In the genomic region with DNA sequence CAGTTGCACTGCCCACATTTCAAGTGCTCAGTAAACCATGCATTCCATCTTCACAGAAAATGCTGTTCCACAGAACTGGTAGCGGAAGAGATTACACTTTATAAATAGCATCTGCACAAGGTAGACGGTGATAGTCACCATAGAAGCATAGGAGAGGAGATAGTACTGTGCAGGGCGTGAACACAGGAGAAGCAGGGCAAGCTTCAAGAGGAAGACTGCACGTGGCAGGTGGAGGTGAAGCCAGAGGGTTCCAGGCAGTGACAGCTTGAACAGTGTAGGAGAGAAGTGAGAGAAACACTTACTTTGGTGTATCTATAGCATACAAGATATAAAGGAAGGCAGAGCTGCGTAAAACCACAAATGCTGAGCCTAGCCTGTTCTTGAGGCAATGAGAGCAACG, we compare ENCODE assay signal across 17 mouse cellular contexts. TPM values are rescaled to one million over a fixed set of nuclear protein-coding genes. Genes with fewer than 3 reads are reported as not detected.
DNase-seq lines count a peak whose midpoint lies in the region; ATAC-seq and TF ChIP-seq lines count a peak whose summit lies in the region.
"Had no signal": no experiment of that assay in that cellular context is flagged by ENCODE, and none has a peak within 500 bp of the region (broad histone marks: within the 10 kb centered on the region; RNA-seq: fewer than 3 reads in every experiment).

No protein-coding gene starts in this region.

- peak overlapping the region; percentile 30 for H3K4me2 ChIP-seq in heart, embryonic 13.5 days
- no peak overlapping the region for H3K4me2 ChIP-seq in lung, postnatal 0 days (replicated peaks; ENCODE audit: low read depth, low read length)
- H3K4me2 ChIP-seq: embryonic facial prominence, embryonic 12.5 days; kidney, embryonic 15.5 days; neural tube, embryonic 12.5 days had no signal

- peak overlapping the region; percentile 1; the same call in 1 of the 2 replicates for H3K9ac ChIP-seq in heart, embryonic 13.5 days
- no peak overlapping the region for H3K9ac ChIP-seq in lung, postnatal 0 days (replicated peaks; ENCODE audit: low read depth)
- H3K9ac ChIP-seq: embryonic facial prominence, embryonic 12.5 days; kidney, embryonic 15.5 days; neural tube, embryonic 12.5 days had no signal

- peak overlapping the region; percentile 66 for H3K27ac ChIP-seq in heart, embryonic 13.5 days (replicated peaks)
- no peak overlapping the region for H3K27ac ChIP-seq in lung, postnatal 0 days (ENCODE audit: low read length)
- H3K27ac ChIP-seq: embryonic facial prominence, embryonic 12.5 days; hindbrain, embryonic 10.5 days; kidney, embryonic 15.5 days; neural tube, embryonic 12.5 days had no signal

- no peaks in the 10 kb centered on the region for H3K36me3 ChIP-seq in heart, embryonic 13.5 days
- no peaks in the 10 kb centered on the region for H3K36me3 ChIP-seq in lung, postnatal 0 days (ENCODE audit: insufficient read depth, low read length)
- H3K36me3 ChIP-seq: embryonic facial prominence, embryonic 12.5 days; G1E; hindbrain, embryonic 10.5 days; kidney, embryonic 15.5 days; neural tube, embryonic 12.5 days had no signal

- H3K27me3 ChIP-seq in heart, embryonic 13.5 days (replicated peaks), result no peaks in the 10 kb centered on the region
- H3K27me3 ChIP-seq in lung, postnatal 0 days (replicated peaks; ENCODE audit: insufficient read depth, low read length), result no peaks in the 10 kb centered on the region
- H3K27me3 ChIP-seq: embryonic facial prominence, embryonic 12.5 days; kidney, embryonic 15.5 days; neural tube, embryonic 12.5 days had no signal

- no peak for DNase-seq in heart, postnatal 36 days
- peak; percentile 30 to 53 for DNase-seq in left cerebral cortex, postnatal 36 days (ENCODE audit: low spot score in 2 of 2)
- DNase-seq in left cerebral cortex, postnatal 10 days (ENCODE audit: extremely low spot score in 1 of 2, low spot score in 2 of 2), result no peak
- peak; percentile 52 for DNase-seq in brain, adult 2 months (ENCODE audit: low read depth, low spot score)
- no peak for DNase-seq in lung, postnatal 0 days (ENCODE audit: low spot score)
- no peak for DNase-seq in lung, postnatal 36 days
- DNase-seq: adrenal gland, postnatal 25 days; lung, postnatal 14 days; midbrain, embryonic 14.5 days had no signal

- TF ChIP-seq EP300 in lung, postnatal 0 days (IDR thresholded peaks at IDR 0.05), result no peak

- no peak for ATAC-seq in heart, embryonic 13.5 days (ENCODE audit: extremely low read depth, insufficient number of reproducible peaks, low FRiP score, low TSS enrichment)
- peak; percentile 51 for ATAC-seq in megakaryocyte-erythroid progenitor cell, adult 5-6 weeks (replicated peaks; ENCODE audit: low FRiP score, low TSS enrichment, poor library complexity, severe bottlenecking)
- ATAC-seq in lung, postnatal 0 days, result no peak
- ATAC-seq: inflammation-experienced regulatory T-cells, adult 6 months had no signal

- TF ChIP-seq CTCF in lung, postnatal 0 days (IDR thresholded peaks at IDR 0.05), result no peak

- intact Hi-C loops in heart, postnatal 36 days (cut with DNase I), result loop anchor here (5.0 kb wide), 2 partner anchors 37 to 167 kb away; a partner anchor contains a TSS
- intact Hi-C loops in left cerebral cortex, postnatal 36 days (cut with DNase I), result loop anchor here (5.0 kb wide), 2 partner anchors 57 to 218 kb away; no protein-coding TSS in a partner anchor
- intact Hi-C loops in left cerebral cortex, postnatal 10 days (cut with DNase I), result no loop called here

- 40% methylated on average over 6 of the region's 6 CpGs for WGBS in heart, embryonic 13.5 days
- 55% methylated on average over 6 of the region's 6 CpGs for WGBS in lung, postnatal 0 days

- no peaks in the 10 kb centered on the region for H3K9me3 ChIP-seq in heart, embryonic 13.5 days
- H3K9me3 ChIP-seq in lung, postnatal 0 days (ENCODE audit: low read length), result no peaks in the 10 kb centered on the region
- H3K9me3 ChIP-seq: embryonic facial prominence, embryonic 12.5 days; G1E; hindbrain, embryonic 10.5 days; kidney, embryonic 15.5 days; neural tube, embryonic 12.5 days had no signal

- H3K4me1 ChIP-seq in heart, embryonic 13.5 days, result peaks cover 34% of the 10 kb centered on the region
- peaks cover 3% of the 10 kb centered on the region; the same call in 1 of the 2 replicates for H3K4me1 ChIP-seq in lung, postnatal 0 days (ENCODE audit: insufficient read depth, low read depth, low read length)

- H3K4me3 ChIP-seq in heart, embryonic 13.5 days, result no peak overlapping the region
- no peak overlapping the region for H3K4me3 ChIP-seq in lung, postnatal 0 days (ENCODE audit: low read depth, low read length)
- H3K4me3 ChIP-seq: embryonic facial prominence, embryonic 12.5 days; hindbrain, embryonic 10.5 days; kidney, embryonic 15.5 days; neural tube, embryonic 12.5 days had no signal

RNA-seq across cellular contexts. Expression of a gene that starts 3.0 kb away (rescaled TPM):
- 17.1 and 17.2 TPM in 2 replicates for polyA plus RNA-seq in heart, embryonic 13.5 days (2015; fragmentation: Nextera tagmentation; extraction: Ambion mirVana)
- 10 to 100 TPM; 43.3 to 45.7 TPM for total RNA-seq in heart, postnatal 36 days (2021)
- 10 to 100 TPM; 49.7 to 60.2 TPM for total RNA-seq in left cerebral cortex, postnatal 36 days (2021)
- 10 to 100 TPM; 57.8 to 61.9 TPM for total RNA-seq in left cerebral cortex, postnatal 10 days (2021)
- total RNA-seq in megakaryocyte-erythroid progenitor cell, adult 5-6 weeks (2014; fragmentation: Nextera tagmentation), result 61.1 and 115 TPM in 2 replicates
- 53.7 and 59.2 TPM in 2 replicates for total RNA-seq in megakaryocyte-erythroid progenitor cell, adult 5-6 weeks (2017)
- polyA plus RNA-seq in lung, postnatal 0 days (2015; fragmentation: Nextera tagmentation; extraction: Ambion mirVana), result 16.8 and 18.7 TPM in 2 replicates

Comparison
In these comparisons a context has a peak if more than half of its experiments do, and no peak if none do; other contexts are left out.
1. DNase-seq: peak in left cerebral cortex, postnatal 36 days (2 of 2) and brain, adult 2 months (single experiment); none in heart, postnatal 36 days (0 of 2), left cerebral cortex, postnatal 10 days (0 of 2), lung, postnatal 0 days (single experiment) and lung, postnatal 36 days (single experiment).